Mouse (Mus musculus) spleen, adult 18-20 months (tissue): Measurements from ENCODE around the gene Efcab12.
"Not testable (repeated sequence)": the region's sequence is repeated elsewhere in the genome, so short reads cannot be mapped to it uniquely, and the experiment has no call there.

Source experiments
- DNase-seq, 2 experiments: peaks; one replicate each; pipeline ENCODE4 v3.0.0; 2022; ENCODE audit warnings: mixed read lengths in 2 of 2

The Efcab12 gene

GRCm38 (mm10) chr6:115838161-115838597 lies at the start of gene Efcab12:
Gene Efcab12 (minus strand): TSS chr6:115838412.
- DNase-seq: no peak

- no peak for DNase-seq
These were observed 48.7 kb upstream of the Efcab12 start for GRCm38 (mm10) chr6:115886894-115887293.

- no peak for DNase-seq
These were observed 45.8 kb upstream of the Efcab12 start for GRCm38 (mm10) chr6:115884018-115884417.

- no peak for DNase-seq
These were observed 42.5 kb upstream of the Efcab12 start for GRCm38 (mm10) chr6:115880751-115881150.

- DNase-seq: no peak
These were observed 41.5 kb upstream of the Efcab12 start for GRCm38 (mm10) chr6:115879736-115880135.

- DNase-seq: no peak
These were observed 40.5 kb upstream of the Efcab12 start for GRCm38 (mm10) chr6:115878694-115879093.

- no peak for DNase-seq
These were observed 39.0 kb upstream of the Efcab12 start for GRCm38 (mm10) chr6:115877239-115877638.

- DNase-seq: not testable (repeated sequence)
These were observed 33.1 kb upstream of the Efcab12 start for GRCm38 (mm10) chr6:115871318-115871717.

- not testable (repeated sequence) for DNase-seq
These were observed 28.9 kb upstream of the Efcab12 start for GRCm38 (mm10) chr6:115867157-115867556.

- DNase-seq: no peak
These were observed 27.0 kb upstream of the Efcab12 start for GRCm38 (mm10) chr6:115865246-115865645.

GRCm38 (mm10) chr6:115863340-115863841 lies 25.2 kb upstream of the Efcab12 start:
- no peak for DNase-seq

GRCm38 (mm10) chr6:115860027-115860556 lies 21.9 kb upstream of the Efcab12 start:
- DNase-seq: no peak

- no peak for DNase-seq
These were observed 21.0 kb upstream of the Efcab12 start for GRCm38 (mm10) chr6:115859258-115859657.

GRCm38 (mm10) chr6:115856361-115856745 lies 18.1 kb upstream of the Efcab12 start:
- no peak for DNase-seq

- no peak for DNase-seq
These were observed 17.6 kb upstream of the Efcab12 start for GRCm38 (mm10) chr6:115855733-115856360.

- peak in 1 of 2 experiments; percentile 27 for DNase-seq
These were observed 16.2 kb upstream of the Efcab12 start for GRCm38 (mm10) chr6:115854432-115854831.

GRCm38 (mm10) chr6:115853985-115854384 lies 15.8 kb upstream of the Efcab12 start:
- no peak for DNase-seq

GRCm38 (mm10) chr6:115853091-115853813 lies 15.0 kb upstream of the Efcab12 start, which contains the start of the genes Mbd4 and Ift122:
Gene Mbd4 (minus strand): TSS chr6:115853371.
Gene Ift122 (plus strand): TSS chr6:115853470.
- peak; percentile 94 to 98 for DNase-seq

GRCm38 (mm10) chr6:115852446-115853090 lies 14.4 kb upstream of the Efcab12 start:
- peak in 1 of 2 experiments; percentile 13 for DNase-seq

- peak in 1 of 2 experiments; percentile 17 for DNase-seq
These were observed 10.5 kb upstream of the Efcab12 start for GRCm38 (mm10) chr6:115848598-115849304.

GRCm38 (mm10) chr6:115846640-115847411 lies 8.6 kb upstream of the Efcab12 start:
- peak; percentile 28 to 73 for DNase-seq

- no peak for DNase-seq
These were observed 6.8 kb upstream of the Efcab12 start for GRCm38 (mm10) chr6:115845006-115845405.
